Mouse (Mus musculus): Measurements from ENCODE around the gene Wrap73.

Gene Wrap73

DNA sequence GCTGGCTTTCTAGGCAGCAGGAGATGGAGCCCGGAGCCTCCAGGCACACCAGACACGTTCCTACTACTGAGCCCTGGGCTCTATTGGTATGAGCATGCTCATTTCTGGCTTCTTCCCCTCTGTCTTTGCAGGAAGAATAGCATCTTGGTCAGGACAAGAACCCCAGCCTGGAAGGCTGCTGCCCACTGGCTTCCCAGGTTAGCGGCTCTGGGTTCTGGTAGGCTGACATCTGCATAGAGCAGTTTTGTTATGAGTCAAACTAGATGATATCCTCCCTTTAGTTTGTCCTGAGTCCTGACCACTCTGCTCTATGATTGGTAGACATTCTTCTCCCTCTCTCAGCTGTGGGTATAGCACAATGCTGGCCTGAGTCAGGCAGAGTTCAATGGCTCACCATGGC, 14.9 kb upstream of the Wrap73 start:
- Histone ChIP-seq H3K4me3 (replicated peaks; ENCODE audit: low read length) (no peak overlapping the region), H3K27me3 (ENCODE audit: insufficient read depth, low read length) (peaks cover 78% of the 10 kb centered on the region), H3K36me3 (ENCODE audit: insufficient read depth, low read length) (no peaks in the 10 kb centered on the region), H3K4me1 (replicated peaks; ENCODE audit: low read depth, low read length) (no peaks in the 10 kb centered on the region), H3K9me3 (ENCODE audit: low read length) (no peaks in the 10 kb centered on the region)
- TF ChIP-seq CTCF (conservative IDR thresholded peaks at IDR 0.05; ENCODE audit: low read length) (no peak), POU5F1 (IDR thresholded peaks at IDR 0.05; ENCODE audit: borderline replicate concordance, low read length) (no peak), NANOG (IDR thresholded peaks at IDR 0.05; ENCODE audit: borderline replicate concordance, low read length) (no peak)

DNA sequence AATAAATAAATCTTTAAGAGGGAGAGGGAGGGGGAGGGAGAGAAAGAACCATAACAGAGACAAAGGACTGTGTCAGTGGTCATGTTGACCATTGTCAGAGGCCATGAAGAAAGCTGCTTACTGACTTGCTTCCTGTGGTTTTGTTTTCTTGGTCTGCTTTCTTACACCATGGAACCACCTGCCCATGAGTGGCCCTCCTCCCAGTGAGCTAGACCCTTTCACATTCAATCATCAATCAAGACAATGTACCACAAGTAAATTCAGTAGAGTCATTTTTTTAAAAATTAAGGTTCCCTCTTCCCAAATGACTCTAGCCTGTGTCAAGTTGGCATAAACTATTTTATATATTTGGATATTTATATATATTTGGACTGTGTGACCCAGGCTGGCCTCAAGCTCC, 12.2 kb upstream of the Wrap73 start:
- TF ChIP-seq CTCF (conservative IDR thresholded peaks at IDR 0.05; ENCODE audit: low read length), result no peak
- no peak for TF ChIP-seq NANOG (IDR thresholded peaks at IDR 0.05; ENCODE audit: borderline replicate concordance, low read length)
- no peak for TF ChIP-seq POU5F1 (IDR thresholded peaks at IDR 0.05; ENCODE audit: borderline replicate concordance, low read length)
- Histone ChIP-seq H3K27me3 (ENCODE audit: insufficient read depth, low read length) (peaks cover 76% of the 10 kb centered on the region), H3K9me3 (ENCODE audit: low read length) (no peaks in the 10 kb centered on the region), H3K36me3 (ENCODE audit: insufficient read depth, low read length) (no peaks in the 10 kb centered on the region), H3K4me1 (replicated peaks; ENCODE audit: low read depth, low read length) (no peaks in the 10 kb centered on the region), H3K4me3 (replicated peaks; ENCODE audit: low read length) (no peak overlapping the region)

DNA sequence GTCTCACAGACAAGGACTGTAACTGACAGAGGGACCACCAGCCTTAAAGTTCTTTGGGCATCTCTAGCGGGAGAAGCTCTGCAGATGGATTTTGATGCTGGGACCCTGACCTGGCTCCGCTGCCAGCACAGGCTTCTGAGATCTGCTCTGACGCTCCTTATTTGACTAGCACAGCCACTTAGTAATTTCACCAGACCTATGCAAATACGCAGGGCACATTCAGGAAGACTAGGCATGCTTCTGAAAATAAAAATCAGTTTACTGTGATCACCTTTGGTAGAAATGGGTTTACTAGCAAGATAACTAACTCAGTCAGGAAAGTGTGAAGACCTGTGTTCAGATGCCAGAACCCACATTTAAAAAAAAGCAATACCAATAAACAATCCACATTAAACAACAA, 10.3 kb upstream of the Wrap73 start:
- peaks cover 80% of the 10 kb centered on the region for H3K27me3 ChIP-seq (ENCODE audit: insufficient read depth, low read length)
- H3K4me3 ChIP-seq (replicated peaks; ENCODE audit: low read length), result no peak overlapping the region
- H3K36me3 ChIP-seq (ENCODE audit: insufficient read depth, low read length), result no peaks in the 10 kb centered on the region
- H3K4me1 ChIP-seq (replicated peaks; ENCODE audit: low read depth, low read length), result no peaks in the 10 kb centered on the region
- TF ChIP-seq POU5F1 (IDR thresholded peaks at IDR 0.05; ENCODE audit: borderline replicate concordance, low read length) (no peak), CTCF (conservative IDR thresholded peaks at IDR 0.05; ENCODE audit: low read length) (no peak), NANOG (IDR thresholded peaks at IDR 0.05; ENCODE audit: borderline replicate concordance, low read length) (no peak)
- no peaks in the 10 kb centered on the region for H3K9me3 ChIP-seq (ENCODE audit: low read length)

GRCm38 (mm10) chr4:154134803-154135202, 7.4 kb upstream of the Wrap73 start:
- TF ChIP-seq NANOG (IDR thresholded peaks at IDR 0.05; ENCODE audit: borderline replicate concordance, low read length) (no peak), POU5F1 (IDR thresholded peaks at IDR 0.05; ENCODE audit: borderline replicate concordance, low read length) (no peak), CTCF (conservative IDR thresholded peaks at IDR 0.05; ENCODE audit: low read length) (no peak)
- Histone ChIP-seq H3K4me1 (replicated peaks; ENCODE audit: low read depth, low read length) (peaks cover 5% of the 10 kb centered on the region), H3K9me3 (ENCODE audit: low read length) (no peaks in the 10 kb centered on the region), H3K27me3 (ENCODE audit: insufficient read depth, low read length) (peaks cover 86% of the 10 kb centered on the region), H3K36me3 (ENCODE audit: insufficient read depth, low read length) (no peaks in the 10 kb centered on the region), H3K4me3 (replicated peaks; ENCODE audit: low read length) (no peak overlapping the region)

GRCm38 (mm10) chr4:154137139-154137538, 5.0 kb upstream of the Wrap73 start:
- H3K4me3 ChIP-seq (replicated peaks; ENCODE audit: low read length), result no peak overlapping the region
- no peaks in the 10 kb centered on the region for H3K9me3 ChIP-seq (ENCODE audit: low read length)
- TF ChIP-seq POU5F1 (IDR thresholded peaks at IDR 0.05; ENCODE audit: borderline replicate concordance, low read length), result no peak
- TF ChIP-seq CTCF (conservative IDR thresholded peaks at IDR 0.05; ENCODE audit: low read length), result no peak
- TF ChIP-seq NANOG (IDR thresholded peaks at IDR 0.05; ENCODE audit: borderline replicate concordance, low read length), result no peak
- no peaks in the 10 kb centered on the region for H3K36me3 ChIP-seq (ENCODE audit: insufficient read depth, low read length)
- H3K4me1 ChIP-seq (replicated peaks; ENCODE audit: low read depth, low read length), result peaks cover 24% of the 10 kb centered on the region
- peaks cover 90% of the 10 kb centered on the region for H3K27me3 ChIP-seq (ENCODE audit: insufficient read depth, low read length)

DNA sequence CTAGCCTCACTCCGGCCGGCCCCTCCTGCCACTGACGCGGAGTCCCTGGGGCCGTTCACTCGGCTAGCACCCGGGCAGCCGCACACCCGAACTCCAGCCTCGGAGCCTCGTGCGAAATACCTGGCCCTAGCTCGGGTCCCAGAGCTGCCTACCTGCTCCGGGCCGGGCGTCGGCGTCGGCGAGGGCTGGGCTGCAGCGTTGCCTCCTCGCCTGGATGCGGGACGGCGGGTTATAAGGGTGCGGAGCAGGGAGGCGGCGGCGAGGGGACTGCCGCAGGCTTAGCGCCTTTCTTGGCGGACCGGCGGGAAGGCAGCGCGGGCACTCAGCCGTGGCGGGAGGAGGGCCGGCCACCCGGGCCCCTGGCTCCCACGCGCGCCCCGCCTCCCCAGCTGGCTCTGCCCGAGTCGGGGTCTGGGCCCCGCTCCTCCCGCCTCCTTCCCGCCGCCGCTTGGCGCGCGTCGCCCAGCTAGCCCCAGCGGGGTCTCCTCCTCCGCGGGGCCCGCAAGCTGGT, 2.4 kb upstream of the Wrap73 start:
- peaks cover 33% of the 10 kb centered on the region for H3K4me1 ChIP-seq (replicated peaks; ENCODE audit: low read depth, low read length)
- H3K4me3 ChIP-seq (replicated peaks; ENCODE audit: low read length), result peak overlapping the region; percentile 71
- TF ChIP-seq CTCF (conservative IDR thresholded peaks at IDR 0.05; ENCODE audit: low read length), result no peak
- no peak for TF ChIP-seq NANOG (IDR thresholded peaks at IDR 0.05; ENCODE audit: borderline replicate concordance, low read length)
- TF ChIP-seq POU5F1 (IDR thresholded peaks at IDR 0.05; ENCODE audit: borderline replicate concordance, low read length), result no peak
- peaks cover 78% of the 10 kb centered on the region for H3K27me3 ChIP-seq (ENCODE audit: insufficient read depth, low read length)
- no peaks in the 10 kb centered on the region for H3K36me3 ChIP-seq (ENCODE audit: insufficient read depth, low read length)
- H3K9me3 ChIP-seq (ENCODE audit: low read length), result no peaks in the 10 kb centered on the region

DNA sequence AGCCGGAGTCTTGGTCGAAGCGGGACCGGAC, 2.2 kb upstream of the Wrap73 start, which contains the start of gene Trp73:
TSS of gene Trp73 (minus strand) at position 27 of the 31 bp plus-strand sequence.
- TF ChIP-seq POU5F1 (IDR thresholded peaks at IDR 0.05; ENCODE audit: borderline replicate concordance, low read length) (no peak), CTCF (conservative IDR thresholded peaks at IDR 0.05; ENCODE audit: low read length) (no peak), NANOG (IDR thresholded peaks at IDR 0.05; ENCODE audit: borderline replicate concordance, low read length) (no peak)
- Histone ChIP-seq H3K9me3 (ENCODE audit: low read length) (no peaks in the 10 kb centered on the region), H3K4me3 (replicated peaks; ENCODE audit: low read length) (peak within 1 kb of the TSS; percentile 71), H3K4me1 (replicated peaks; ENCODE audit: low read depth, low read length) (peaks cover 33% of the 10 kb centered on the region), H3K27me3 (ENCODE audit: insufficient read depth, low read length) (peaks cover 75% of the 10 kb centered on the region), H3K36me3 (ENCODE audit: insufficient read depth, low read length) (no peaks in the 10 kb centered on the region)

GRCm38 (mm10) chr4:154140213-154141008, 1.8 kb upstream of the Wrap73 start:
- no peak for TF ChIP-seq POU5F1 (IDR thresholded peaks at IDR 0.05; ENCODE audit: borderline replicate concordance, low read length)
- no peak for TF ChIP-seq CTCF (conservative IDR thresholded peaks at IDR 0.05; ENCODE audit: low read length)
- TF ChIP-seq NANOG (IDR thresholded peaks at IDR 0.05; ENCODE audit: borderline replicate concordance, low read length), result no peak
- Histone ChIP-seq H3K9me3 (ENCODE audit: low read length) (no peaks in the 10 kb centered on the region), H3K4me3 (replicated peaks; ENCODE audit: low read length) (peak overlapping the region; percentile 71), H3K27me3 (ENCODE audit: insufficient read depth, low read length) (peaks cover 71% of the 10 kb centered on the region), H3K36me3 (ENCODE audit: insufficient read depth, low read length) (peaks cover 4% of the 10 kb centered on the region; the same call in 1 of the 2 replicates), H3K4me1 (replicated peaks; ENCODE audit: low read depth, low read length) (peaks cover 33% of the 10 kb centered on the region)
